Mouse (Mus musculus): ENCODE measurements at regions not wholly inside any gene's neighbourhood (a gene's known extent, or its start where the extent isn't known, plus 50 kb on each side); places are given as distances from the start of the nearest gene placed in this dataset.
"Not testable (repeated sequence)": the region's sequence is repeated elsewhere in the genome, so short reads cannot be mapped to it uniquely, and the experiment has no call there.

GRCm38 (mm10) chr2:116526203-116526602 is 352.3 kb upstream of the Tmco5 start:
- not testable (repeated sequence) for DNase-seq (ENCODE audit: low spot score in 2 of 2)

GRCm38 (mm10) chr2:116536453-116536852 is 342.0 kb upstream of the Tmco5 start:
- DNase-seq (ENCODE audit: low spot score in 2 of 2) = no peak

- DNase-seq (ENCODE audit: low spot score in 2 of 2) = no peak
Observed at GRCm38 (mm10) chr2:116559350-116559749, 319.1 kb upstream of the Tmco5 start.

GRCm38 (mm10) chr2:116583989-116584388 is 294.5 kb upstream of the Tmco5 start:
- no peak for DNase-seq (ENCODE audit: low spot score in 2 of 2)

- no peak for DNase-seq (ENCODE audit: low spot score in 2 of 2)
Observed at GRCm38 (mm10) chr2:116586203-116586959, 292.1 kb upstream of the Tmco5 start.

- no peak for DNase-seq (ENCODE audit: low spot score in 2 of 2)
Observed at GRCm38 (mm10) chr2:116605869-116606268, 272.6 kb upstream of the Tmco5 start.

GRCm38 (mm10) chr2:116639935-116640334 is 238.6 kb upstream of the Tmco5 start:
- no peak for DNase-seq (ENCODE audit: low spot score in 2 of 2)

GRCm38 (mm10) chr2:116652106-116652505 is 226.4 kb upstream of the Tmco5 start:
- DNase-seq (ENCODE audit: low spot score in 2 of 2) = no peak

GRCm38 (mm10) chr2:116685756-116686155 is 192.7 kb upstream of the Tmco5 start:
- no peak for DNase-seq (ENCODE audit: low spot score in 2 of 2)

GRCm38 (mm10) chr2:116697542-116697941 is 180.9 kb upstream of the Tmco5 start:
- DNase-seq (ENCODE audit: low spot score in 2 of 2) = no peak

GRCm38 (mm10) chr2:116704705-116705104 is 173.8 kb upstream of the Tmco5 start:
- no peak for DNase-seq (ENCODE audit: low spot score in 2 of 2)

GRCm38 (mm10) chr2:116709608-116710007 is 168.9 kb upstream of the Tmco5 start:
- DNase-seq (ENCODE audit: low spot score in 2 of 2) = no peak

- DNase-seq (ENCODE audit: low spot score in 2 of 2) = no peak
Observed at GRCm38 (mm10) chr2:116716529-116717201, 161.8 kb upstream of the Tmco5 start.

GRCm38 (mm10) chr2:116718637-116719036 is 159.9 kb upstream of the Tmco5 start:
- no peak for DNase-seq (ENCODE audit: low spot score in 2 of 2)

- no peak for DNase-seq (ENCODE audit: low spot score in 2 of 2)
Observed at GRCm38 (mm10) chr2:116727591-116727990, 150.9 kb upstream of the Tmco5 start.

- peak in 1 of 2 experiments; percentile 1 for DNase-seq (ENCODE audit: low spot score in 2 of 2)
Observed at GRCm38 (mm10) chr2:116735702-116736101, 142.8 kb upstream of the Tmco5 start.

- DNase-seq (ENCODE audit: low spot score in 2 of 2) = no peak
Observed at GRCm38 (mm10) chr2:116768459-116769047, 109.9 kb upstream of the Tmco5 start.

- no peak for DNase-seq (ENCODE audit: low spot score in 2 of 2)
Observed at GRCm38 (mm10) chr2:116769186-116769585, 109.3 kb upstream of the Tmco5 start.

- no peak for DNase-seq (ENCODE audit: low spot score in 2 of 2)
Observed at GRCm38 (mm10) chr2:116772569-116772968, 105.9 kb upstream of the Tmco5 start.

- no peak for DNase-seq (ENCODE audit: low spot score in 2 of 2)
Observed at GRCm38 (mm10) chr2:116800141-116800540, 78.3 kb upstream of the Tmco5 start.

- DNase-seq (ENCODE audit: low spot score in 2 of 2) = no peak
Observed at GRCm38 (mm10) chr2:116801578-116801977, 76.9 kb upstream of the Tmco5 start.

- DNase-seq (ENCODE audit: low spot score in 2 of 2) = no peak
Observed at GRCm38 (mm10) chr2:116807207-116807606, 71.3 kb upstream of the Tmco5 start.

- DNase-seq (ENCODE audit: low spot score in 2 of 2) = no peak
Observed at GRCm38 (mm10) chr2:116807636-116808035, 70.9 kb upstream of the Tmco5 start.

Data from urinary bladder, adult 18-20 months (tissue).